Mouse (Mus musculus) cerebellum, adult 2 months (tissue): ENCODE measurements at regions not wholly inside any gene's neighbourhood (a gene's known extent, or its start where the extent isn't known, plus 50 kb on each side); places are given as distances from the start of the nearest gene placed in this dataset.

ENCODE experiments used
- DNase-seq, 2 experiments: peaks; one replicate each; pipeline ENCODE4 v3.0.0; 2021
- H3K27ac ChIP-seq: fragments of 200-500 bp; 2 replicates; pipeline ENCODE4 v1.5.1; 2012; ENCODE audit warnings: low read length, control low read depth, inconsistent platforms; ENCODE audit not compliant: insufficient read depth
- H3K27me3 ChIP-seq: fragments of 200-500 bp; 2 replicates; pipeline ENCODE4 v1.6.1; 2012; ENCODE audit warnings: inconsistent platforms, mild to moderate bottlenecking, low read length, moderate library complexity; ENCODE audit not compliant: control insufficient read depth, insufficient read depth
- H3K4me1 ChIP-seq: fragments of 200-500 bp; 2 replicates; pipeline ENCODE4 v1.6.1; 2011; ENCODE audit warnings: low read length; ENCODE audit not compliant: control insufficient read depth, insufficient read depth
- H3K4me3 ChIP-seq: fragments of 200-500 bp; replicated peaks from 2 replicates; pipeline ENCODE3; 2011; ENCODE audit warnings: mild to moderate bottlenecking, low read depth, low read length, control low read depth; ENCODE audit not compliant: insufficient read depth
- CTCF ChIP-seq: fragments of 200-500 bp; IDR thresholded peaks from 2 replicates; pipeline ENCODE4 v1.5.1; 2011; ENCODE audit warnings: low read depth, mild to moderate bottlenecking, control low read depth, low read length, moderate library complexity, borderline replicate concordance; ENCODE audit not compliant: insufficient read depth
- POLR2A ChIP-seq: fragments of 200-500 bp; IDR thresholded peaks from 2 replicates; pipeline ENCODE4 v1.6.1; 2011; ENCODE audit warnings: low read length, control low read depth, borderline replicate concordance; ENCODE audit not compliant: insufficient read depth
- WGBS: fragments of 180-500 bp; shearing (Covaris S2); methylation state at CpG from one replicate; pipeline ENCODE4 v1.1.7; 2018; 5-methylcytosine and 5-hydroxymethylcytosine counted together

GRCm38 (mm10) chr6:112091125-112091763 is 182.3 kb upstream of the Lmcd1 start:
- no peaks in the 10 kb centered on the region for H3K4me1 ChIP-seq
- 45% methylated on average over 3 of the region's 3 CpGs for WGBS
- H3K4me3 ChIP-seq, result no peak overlapping the region
- H3K27me3 ChIP-seq, result no peaks in the 10 kb centered on the region
- TF ChIP-seq CTCF, result peak; percentile 52; the same call in 1 of the 2 replicates
- no peak for TF ChIP-seq POLR2A
- no peak overlapping the region for H3K27ac ChIP-seq
- peak; percentile 24 to 28 for DNase-seq

- Histone ChIP-seq H3K27me3 (no peaks in the 10 kb centered on the region), H3K4me3 (no peak overlapping the region), H3K4me1 (no peaks in the 10 kb centered on the region), H3K27ac (no peak overlapping the region)
- WGBS, result 84% methylated on average over 3 of the region's 3 CpGs
- DNase-seq, result no peak
- TF ChIP-seq POLR2A (no peak), CTCF (no peak)
Measured at GRCm38 (mm10) chr6:112093300-112093699, 180.3 kb upstream of the Lmcd1 start.

GRCm38 (mm10) chr6:112097699-112098098 is 175.9 kb upstream of the Lmcd1 start:
- Histone ChIP-seq H3K4me3 (no peak overlapping the region), H3K4me1 (no peaks in the 10 kb centered on the region), H3K27me3 (no peaks in the 10 kb centered on the region; the same call in 1 of the 2 replicates), H3K27ac (no peak overlapping the region)
- WGBS, result 85% methylated on average over 3 of the region's 3 CpGs
- no peak for TF ChIP-seq POLR2A
- no peak for TF ChIP-seq CTCF
- no peak for DNase-seq

- TF ChIP-seq POLR2A (no peak), CTCF (no peak)
- DNase-seq, result peak; percentile 7 to 39
- Histone ChIP-seq H3K4me1 (no peaks in the 10 kb centered on the region), H3K27ac (no peak overlapping the region), H3K4me3 (no peak overlapping the region), H3K27me3 (no peaks in the 10 kb centered on the region; the same call in 1 of the 2 replicates)
- 6% methylated on average over 13 of the region's 13 CpGs for WGBS
Measured at GRCm38 (mm10) chr6:112108651-112109050, 164.9 kb upstream of the Lmcd1 start.

GRCm38 (mm10) chr6:112119180-112119579 is 154.4 kb upstream of the Lmcd1 start:
- DNase-seq, result no peak
- TF ChIP-seq CTCF (no peak), POLR2A (no peak)
- Histone ChIP-seq H3K4me1 (no peaks in the 10 kb centered on the region), H3K27ac (no peak overlapping the region), H3K27me3 (no peaks in the 10 kb centered on the region), H3K4me3 (no peak overlapping the region)
- WGBS, result 52% methylated on average over 2 of the region's 2 CpGs

- Histone ChIP-seq H3K4me3 (no peak overlapping the region), H3K27me3 (no peaks in the 10 kb centered on the region; the same call in 1 of the 2 replicates), H3K27ac (no peak overlapping the region), H3K4me1 (no peaks in the 10 kb centered on the region)
- no peak for DNase-seq
- whole genome bisulfite sequencing, result 29% methylated on average over 3 of the region's 3 CpGs
- peak; percentile 33; the same call in 1 of the 2 replicates for TF ChIP-seq CTCF
- no peak for TF ChIP-seq POLR2A
Measured at GRCm38 (mm10) chr6:112133522-112133921, 140.0 kb upstream of the Lmcd1 start.

GRCm38 (mm10) chr6:112152535-112153364 is 120.8 kb upstream of the Lmcd1 start:
- H3K4me3 ChIP-seq, result no peak overlapping the region
- H3K27me3 ChIP-seq, result no peaks in the 10 kb centered on the region; the same call in 1 of the 2 replicates
- H3K4me1 ChIP-seq, result no peaks in the 10 kb centered on the region
- 41% methylated on average over 10 of the region's 10 CpGs for WGBS
- no peak overlapping the region for H3K27ac ChIP-seq
- TF ChIP-seq CTCF, result no peak
- TF ChIP-seq POLR2A, result no peak
- DNase-seq, result no peak

GRCm38 (mm10) chr6:112167487-112167886 is 106.1 kb upstream of the Lmcd1 start:
- 66% methylated on average over 3 of the region's 3 CpGs for WGBS
- peaks cover 6% of the 10 kb centered on the region; the same call in 1 of the 2 replicates for H3K4me1 ChIP-seq
- no peak overlapping the region for H3K27ac ChIP-seq
- no peak for DNase-seq
- H3K4me3 ChIP-seq, result no peak overlapping the region
- TF ChIP-seq POLR2A (no peak), CTCF (no peak)
- no peaks in the 10 kb centered on the region for H3K27me3 ChIP-seq
